Mouse (Mus musculus): ENCODE data around the gene Fuz. TPM values are rescaled to one million over a fixed set of nuclear protein-coding genes. Genes with fewer than 3 reads are reported as not detected.
A peak's percentile ranks its signal among the peaks of the same experiment; 100 is the strongest.

Fuz gene
- polyA plus RNA-seq, 1 experiment = 17.1 TPM

- H3K4me1 ChIP-seq (ENCODE audit: control insufficient read depth, insufficient read depth, insufficient read length, low read length) = peaks cover 9% of the 10 kb centered on the region
- H3K4me3 ChIP-seq (ENCODE audit: insufficient read depth, low read depth, low read length) = peak overlapping the region; percentile 67
- no peak overlapping the region for H3K27ac ChIP-seq (replicated peaks; ENCODE audit: low read depth, low read length)
Observed at GRCm38 (mm10) chr7:44891611-44892010, 4.3 kb upstream of the Fuz start.

- H3K27ac ChIP-seq (replicated peaks; ENCODE audit: low read depth, low read length) = peak within 1 kb of the TSS; percentile 96
- peaks cover 11% of the 10 kb centered on the region for H3K4me1 ChIP-seq (ENCODE audit: control insufficient read depth, insufficient read depth, insufficient read length, low read length)
- peak within 1 kb of the TSS; percentile 67 for H3K4me3 ChIP-seq (ENCODE audit: insufficient read depth, low read depth, low read length)
Observed at GRCm38 (mm10) chr7:44892276-44892921, 3.5 kb upstream of the Fuz start, which contains the start of gene Med25. Med25 (minus strand) TSS chr7:44892712.

- Histone ChIP-seq H3K27ac (replicated peaks; ENCODE audit: low read depth, low read length) (no peak overlapping the region), H3K4me3 (ENCODE audit: insufficient read depth, low read depth, low read length) (peak overlapping the region; percentile 9; the same call in 1 of the 2 replicates)
Observed at GRCm38 (mm10) chr7:44893197-44893596, 2.7 kb upstream of the Fuz start.

GRCm38 (mm10) chr7:44894175-44894574, 1.7 kb upstream of the Fuz start:
- Histone ChIP-seq H3K4me3 (ENCODE audit: insufficient read depth, low read depth, low read length) (no peak overlapping the region), H3K27ac (replicated peaks; ENCODE audit: low read depth, low read length) (no peak overlapping the region), H3K4me1 (ENCODE audit: control insufficient read depth, insufficient read depth, insufficient read length, low read length) (peaks cover 11% of the 10 kb centered on the region)

More at GRCm38 (mm10) chr7:44893197-44893596, 2.7 kb upstream of the Fuz start:
- H3K4me1 ChIP-seq (ENCODE audit: control insufficient read depth, insufficient read depth, insufficient read length, low read length) = peaks cover 11% of the 10 kb centered on the region

GRCm38 (mm10) chr7:44895206-44895592, 680 bp upstream of the Fuz start:
- peak overlapping the region; percentile 12; the same call in 1 of the 2 replicates for H3K27ac ChIP-seq (replicated peaks; ENCODE audit: low read depth, low read length)
- H3K4me3 ChIP-seq (ENCODE audit: insufficient read depth, low read depth, low read length) = 0 out of 2 replicates have a peak overlapping the region, but pooled peaks have one; percentile 70
- peaks cover 11% of the 10 kb centered on the region for H3K4me1 ChIP-seq (ENCODE audit: control insufficient read depth, insufficient read depth, insufficient read length, low read length)

- Histone ChIP-seq H3K27ac (replicated peaks; ENCODE audit: low read depth, low read length) (peak overlapping the region; percentile 37; the same call in 1 of the 2 replicates), H3K4me3 (ENCODE audit: insufficient read depth, low read depth, low read length) (peak overlapping the region; percentile 70)
Observed at GRCm38 (mm10) chr7:44896499-44896898, 620 bp downstream of the Fuz start.

GRCm38 (mm10) chr7:44898607-44899006, 2.7 kb downstream of the Fuz start:
- peaks cover 7% of the 10 kb centered on the region for H3K4me1 ChIP-seq (ENCODE audit: control insufficient read depth, insufficient read depth, insufficient read length, low read length)
- H3K4me3 ChIP-seq (ENCODE audit: insufficient read depth, low read depth, low read length) = no peak overlapping the region
- H3K27ac ChIP-seq (replicated peaks; ENCODE audit: low read depth, low read length) = no peak overlapping the region

More at GRCm38 (mm10) chr7:44896499-44896898, 620 bp downstream of the Fuz start:
- peaks cover 8% of the 10 kb centered on the region for H3K4me1 ChIP-seq (ENCODE audit: control insufficient read depth, insufficient read depth, insufficient read length, low read length)

GRCm38 (mm10) chr7:44900632-44901031, 4.8 kb downstream of the Fuz start:
- Histone ChIP-seq H3K4me1 (ENCODE audit: control insufficient read depth, insufficient read depth, insufficient read length, low read length) (peaks cover 7% of the 10 kb centered on the region), H3K27ac (replicated peaks; ENCODE audit: low read depth, low read length) (no peak overlapping the region), H3K4me3 (ENCODE audit: insufficient read depth, low read depth, low read length) (no peak overlapping the region)

GRCm38 (mm10) chr7:44901230-44901722, 5.4 kb downstream of the Fuz start:
- Histone ChIP-seq H3K27ac (replicated peaks; ENCODE audit: low read depth, low read length) (0 out of 2 replicates have a peak overlapping the region, but pooled peaks have one; percentile 19), H3K4me1 (ENCODE audit: control insufficient read depth, insufficient read depth, insufficient read length, low read length) (peaks cover 7% of the 10 kb centered on the region), H3K4me3 (ENCODE audit: insufficient read depth, low read depth, low read length) (peak overlapping the region; percentile 52)

GRCm38 (mm10) chr7:44905430-44905829, 9.6 kb downstream of the Fuz start:
- Histone ChIP-seq H3K4me3 (ENCODE audit: insufficient read depth, low read depth, low read length) (no peak overlapping the region), H3K4me1 (ENCODE audit: control insufficient read depth, insufficient read depth, insufficient read length, low read length) (peaks cover 2% of the 10 kb centered on the region; the same call in 1 of the 2 replicates), H3K27ac (replicated peaks; ENCODE audit: low read depth, low read length) (no peak overlapping the region)

GRCm38 (mm10) chr7:44908706-44909476, 13.0 kb downstream of the Fuz start:
- no peak overlapping the region for H3K4me3 ChIP-seq (ENCODE audit: insufficient read depth, low read depth, low read length)
- no peaks in the 10 kb centered on the region for H3K4me1 ChIP-seq (ENCODE audit: control insufficient read depth, insufficient read depth, insufficient read length, low read length)
- no peak overlapping the region for H3K27ac ChIP-seq (replicated peaks; ENCODE audit: low read depth, low read length)

- H3K27ac ChIP-seq (replicated peaks; ENCODE audit: low read depth, low read length) = no peak overlapping the region
Observed at GRCm38 (mm10) chr7:44914396-44914795, 18.5 kb downstream of the Fuz start.

GRCm38 (mm10) chr7:44915314-44915713, 19.4 kb downstream of the Fuz start:
- 0 out of 2 replicates have a peak, but pooled peaks cover 2% of the 10 kb centered on the region for H3K4me1 ChIP-seq (ENCODE audit: control insufficient read depth, insufficient read depth, insufficient read length, low read length)
- no peak overlapping the region for H3K4me3 ChIP-seq (ENCODE audit: insufficient read depth, low read depth, low read length)
- H3K27ac ChIP-seq (replicated peaks; ENCODE audit: low read depth, low read length) = no peak overlapping the region

More at GRCm38 (mm10) chr7:44914396-44914795, 18.5 kb downstream of the Fuz start:
- H3K4me1 ChIP-seq (ENCODE audit: control insufficient read depth, insufficient read depth, insufficient read length, low read length) = 0 out of 2 replicates have a peak, but pooled peaks cover 2% of the 10 kb centered on the region
- H3K4me3 ChIP-seq (ENCODE audit: insufficient read depth, low read depth, low read length) = no peak overlapping the region

- H3K27ac ChIP-seq (replicated peaks; ENCODE audit: low read depth, low read length) = no peak overlapping the region
- H3K4me3 ChIP-seq (ENCODE audit: insufficient read depth, low read depth, low read length) = no peak overlapping the region
- 0 out of 2 replicates have a peak, but pooled peaks cover 2% of the 10 kb centered on the region for H3K4me1 ChIP-seq (ENCODE audit: control insufficient read depth, insufficient read depth, insufficient read length, low read length)
Observed at GRCm38 (mm10) chr7:44916191-44916590, 20.3 kb downstream of the Fuz start.

- H3K27ac ChIP-seq (replicated peaks; ENCODE audit: low read depth, low read length) = no peak overlapping the region
- no peak overlapping the region for H3K4me3 ChIP-seq (ENCODE audit: insufficient read depth, low read depth, low read length)
- 0 out of 2 replicates have a peak, but pooled peaks cover 2% of the 10 kb centered on the region for H3K4me1 ChIP-seq (ENCODE audit: control insufficient read depth, insufficient read depth, insufficient read length, low read length)
Observed at GRCm38 (mm10) chr7:44916881-44917280, 21.0 kb downstream of the Fuz start.

Data from brown adipose tissue, adult 24 weeks (tissue).